Mouse (Mus musculus): Measurements from ENCODE around the gene Mapk1. TPM values are rescaled to one million over a fixed set of nuclear protein-coding genes. Genes with fewer than 3 reads are reported as not detected.

Gene Mapk1
- total RNA-seq, 2 experiments from 2014 or later, result 109 to 114 TPM

GRCm38 (mm10) chr16:17076869-17077268, 93.7 kb downstream of the Mapk1 start:
- no peak for DNase-seq
- intact Hi-C loops (cut with DNase I), result no loop called here

- DNase-seq, result peak in 1 of 2 experiments; percentile 21
- intact Hi-C loops (cut with DNase I), result no loop called here
Measured at GRCm38 (mm10) chr16:17078101-17078500, 94.9 kb downstream of the Mapk1 start.

GRCm38 (mm10) chr16:17082121-17082792, 99.1 kb downstream of the Mapk1 start:
- peak; percentile 23 to 34 for DNase-seq
- intact Hi-C loops (cut with DNase I), result no loop called here

GRCm38 (mm10) chr16:17085636-17086035, 102.5 kb downstream of the Mapk1 start:
- intact Hi-C loops (cut with DNase I), result no loop called here
- DNase-seq, result peak in 1 of 2 experiments; percentile 23

DNA sequence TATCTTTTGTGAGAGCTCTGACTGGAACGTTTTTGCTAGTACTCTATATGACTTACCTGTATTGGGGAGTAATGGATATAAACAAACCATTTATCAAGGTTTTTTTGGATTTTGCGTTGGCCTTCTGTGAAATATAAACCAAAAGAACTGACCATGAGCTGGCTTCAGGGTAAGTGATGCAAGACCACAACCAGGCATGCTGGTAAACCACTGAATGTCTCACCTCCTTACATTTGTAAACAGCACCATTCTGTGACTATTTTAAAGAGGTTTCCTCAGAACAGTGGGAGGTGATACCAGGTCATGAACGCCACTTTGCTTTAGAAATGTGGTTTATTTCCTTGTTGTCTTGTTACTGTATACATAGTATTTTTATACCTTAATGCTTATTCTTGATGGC, 103.1 kb downstream of the Mapk1 start:
- intact Hi-C loops (cut with DNase I), result no loop called here
- DNase-seq, result no peak

GRCm38 (mm10) chr16:17086669-17087193, 103.5 kb downstream of the Mapk1 start:
- intact Hi-C loops (cut with DNase I), result no loop called here
- no peak for DNase-seq

DNA sequence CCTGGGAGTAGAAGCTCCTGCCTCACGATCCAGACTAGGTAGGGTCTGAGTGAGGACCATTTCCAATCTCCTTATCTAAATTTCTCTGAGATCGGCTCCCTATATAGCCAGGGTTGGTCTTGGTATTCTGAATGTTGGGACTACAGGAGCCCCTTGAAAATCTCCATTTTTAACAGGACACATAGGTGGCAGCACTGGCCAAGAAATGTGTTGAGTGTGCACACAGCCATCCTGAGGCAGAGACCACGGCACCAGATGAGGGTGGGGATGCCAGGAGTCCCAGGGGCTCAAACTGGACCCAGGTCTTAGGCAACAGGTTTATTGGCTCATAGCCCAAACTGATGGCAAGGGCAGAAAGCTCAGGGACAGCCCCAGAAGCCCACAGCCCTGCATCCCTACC, 105.2 kb downstream of the Mapk1 start:
- intact Hi-C loops (cut with DNase I), result no loop called here
- no peak for DNase-seq

DNA sequence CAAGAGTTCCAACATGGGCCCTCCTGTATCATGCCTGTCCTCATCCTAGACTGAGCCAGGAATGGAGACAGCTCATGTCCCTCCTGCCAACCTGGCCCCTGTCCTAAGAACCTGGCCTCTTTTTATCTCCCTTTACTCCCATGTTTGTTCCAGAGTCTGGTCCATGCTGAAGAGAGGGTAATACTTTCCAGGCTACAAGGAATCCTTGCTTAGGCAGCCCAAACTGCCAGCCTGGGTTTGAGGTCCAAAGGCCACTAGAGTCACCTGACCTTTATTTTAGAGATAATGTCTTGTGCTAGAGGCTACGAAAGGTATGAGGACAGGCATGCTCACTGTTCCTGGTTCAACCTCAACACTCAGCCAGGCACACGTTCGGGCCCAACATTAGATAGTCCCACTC, 113.8 kb downstream of the Mapk1 start:
- no peak for DNase-seq
- intact Hi-C loops (cut with DNase I), result no loop called here

Other genes with a start within 250 kb of the Mapk1 start
- under 1 TPM in 1 of 2 experiments, not detected in 1; 0.45 TPM for gene Spag6l, start 153.9 kb upstream of the Mapk1 start, total RNA-seq (2021)
- gene Igll1, start 119.4 kb upstream of the Mapk1 start, total RNA-seq (2021), result not detected
- gene Top3b, start 112.6 kb upstream of the Mapk1 start, total RNA-seq (2021), result 10 to 100 TPM; 36.8 TPM
- under 1 TPM in 1 of 2 experiments, not detected in 1; 0.41 TPM for gene Vpreb1, start 112.5 kb upstream of the Mapk1 start, total RNA-seq (2021)
- gene Ppm1f, start 86.9 kb upstream of the Mapk1 start, total RNA-seq (2021), result 10 to 100 TPM; 33.4 to 35.7 TPM
- 1 to 10 TPM; 2.9 to 3.3 TPM for gene Ypel1, start 86.3 kb downstream of the Mapk1 start, total RNA-seq (2021)
- gene Ppil2, start 127.9 kb downstream of the Mapk1 start, total RNA-seq (2021), result 10 to 100 TPM; 42.4 to 43.1 TPM
- gene 2610318N02Rik, start 141.8 kb downstream of the Mapk1 start, total RNA-seq (2021), result 1 to 10 TPM in 1 of 2 experiments, not detected in 1; 2.4 TPM
- 1 to 10 TPM; 6.7 to 9.3 TPM for gene Sdf2l1, start 149.0 kb downstream of the Mapk1 start, total RNA-seq (2021)
- gene Ydjc, start 161.2 kb downstream of the Mapk1 start, total RNA-seq (2021), result 1 to 10 TPM; 1.3 TPM
- gene Ccdc116, start 163.8 kb downstream of the Mapk1 start, total RNA-seq (2021), result under 1 TPM in 1 of 2 experiments, not detected in 1; 0.31 TPM
- gene Ube2l3, start 219.3 kb downstream of the Mapk1 start, total RNA-seq (2021), result 100 to 1,000 TPM; 114 to 118 TPM
- gene Rimbp3, start 225.2 kb downstream of the Mapk1 start, total RNA-seq (2021), result under 1 TPM; 0.05 to 0.07 TPM